Comparison of ENCODE assay signal across 8 mouse cellular contexts in the genomic region with DNA sequence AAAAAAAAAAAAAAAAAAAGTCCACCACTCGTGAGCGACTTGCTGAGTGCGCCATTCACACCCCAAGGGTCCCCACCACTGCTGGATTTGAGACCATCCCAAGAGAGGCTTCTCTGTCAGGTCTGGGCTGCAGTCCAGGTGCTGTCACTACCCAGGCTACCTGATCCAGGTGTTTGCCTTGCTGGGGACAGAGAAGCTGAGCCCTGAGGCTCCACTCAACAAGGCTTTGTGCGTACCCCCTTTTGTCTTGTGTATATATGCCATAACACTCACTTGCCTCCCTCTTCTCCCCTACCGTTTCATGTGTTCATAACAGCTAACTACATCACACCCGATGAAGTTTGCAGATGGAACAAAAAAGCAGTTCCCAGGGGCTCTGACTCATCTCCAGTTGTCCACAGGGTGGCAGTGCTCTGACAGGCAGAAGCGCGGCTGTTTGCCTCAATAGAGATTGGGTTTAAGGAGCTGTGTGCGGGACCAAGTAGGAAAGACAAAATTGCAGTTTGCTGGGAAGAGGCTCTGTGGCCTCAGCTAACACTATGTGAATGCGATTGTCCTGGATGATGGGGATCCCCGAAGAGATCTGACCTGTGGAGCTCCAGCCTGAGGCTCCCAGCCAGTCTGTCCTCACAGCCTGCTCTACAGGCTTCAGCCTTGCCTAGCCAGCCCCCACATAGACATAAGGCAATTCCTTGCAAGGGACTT. TPM values are rescaled to one million over a fixed set of nuclear protein-coding genes. Genes with fewer than 3 reads are reported as not detected.
DNase-seq lines count a peak whose midpoint lies in the region; ATAC-seq and TF ChIP-seq lines count a peak whose summit lies in the region.

No protein-coding gene starts in this region.

- TF ChIP-seq POLR2A in bone marrow macrophage, adult 2 months (IDR thresholded peaks at IDR 0.05; ENCODE audit: borderline replicate concordance, low read depth, low read length) = no peak

- peaks cover 21% of the 10 kb centered on the region for H3K36me3 ChIP-seq in forebrain, embryonic 13.5 days (ENCODE audit: poor library complexity, severe bottlenecking)
- H3K36me3 ChIP-seq in hindbrain, embryonic 10.5 days = peaks cover 26% of the 10 kb centered on the region

- no peak overlapping the region for H3K27ac ChIP-seq in bone marrow macrophage, adult 2 months (ENCODE audit: insufficient read depth, low read depth, low read length)
- H3K27ac ChIP-seq in forebrain, embryonic 13.5 days = no peak overlapping the region
- no peak overlapping the region for H3K27ac ChIP-seq in hindbrain, embryonic 10.5 days

- H3K4me1 ChIP-seq in bone marrow macrophage, adult 2 months (ENCODE audit: control insufficient read depth, insufficient read depth, low read length) = 0 out of 2 replicates have a peak, but pooled peaks cover 2% of the 10 kb centered on the region
- H3K4me1 ChIP-seq in forebrain, embryonic 13.5 days = peaks cover 9% of the 10 kb centered on the region; the same call in 1 of the 2 replicates
- peaks cover 8% of the 10 kb centered on the region; the same call in 1 of the 2 replicates for H3K4me1 ChIP-seq in hindbrain, embryonic 10.5 days (replicated peaks)

- no peaks in the 10 kb centered on the region for H3K27me3 ChIP-seq in forebrain, embryonic 13.5 days
- no peaks in the 10 kb centered on the region for H3K27me3 ChIP-seq in hindbrain, embryonic 10.5 days (ENCODE audit: insufficient read depth, poor library complexity, severe bottlenecking)

- ATAC-seq in forebrain, embryonic 13.5 days = peak; percentile 79

- no peak overlapping the region for H3K4me3 ChIP-seq in bone marrow macrophage, adult 2 months (ENCODE audit: insufficient read depth, low read length)
- no peak overlapping the region for H3K4me3 ChIP-seq in forebrain, embryonic 13.5 days
- no peak overlapping the region for H3K4me3 ChIP-seq in hindbrain, embryonic 10.5 days

- no peak overlapping the region for H3K9ac ChIP-seq in forebrain, embryonic 13.5 days

- H3K4me2 ChIP-seq in forebrain, embryonic 13.5 days = no peak overlapping the region

- no peaks in the 10 kb centered on the region for H3K9me3 ChIP-seq in forebrain, embryonic 13.5 days (replicated peaks)
- no peaks in the 10 kb centered on the region for H3K9me3 ChIP-seq in hindbrain, embryonic 10.5 days

- peak; percentile 40 for TF ChIP-seq CTCF in bone marrow macrophage, adult 2 months (IDR thresholded peaks at IDR 0.05; ENCODE audit: low read depth, low read length)

- peak; percentile 71 for DNase-seq in ES-CJ7 (ENCODE audit: low read depth, low spot score)
- peak; percentile 68 for DNase-seq in hindbrain, embryonic 10.5 days (ENCODE audit: low spot score)
- DNase-seq in layer of hippocampus, adult 9-11 months = peak; percentile 77
- DNase-seq in lung, postnatal 10 days = peak; percentile 80
- peak; percentile 32 for DNase-seq in retina, adult 2 months (ENCODE audit: low read depth, low spot score)
- peak; percentile 53 for DNase-seq in yolk sac, embryonic 10.5 days (ENCODE audit: low spot score)

- WGBS in forebrain, embryonic 13.5 days = 15% methylated on average over 9 of the region's 11 CpGs
- 20% methylated on average over 11 of the region's 11 CpGs for WGBS in hindbrain, embryonic 10.5 days

RNA-seq across cellular contexts. Expression of a gene that starts 12.7 kb away (rescaled TPM):
- 62.6 and 64.9 TPM in 2 replicates for polyA plus RNA-seq in bone marrow macrophage, adult 2 months (2012; ENCODE audit: insufficient read depth, insufficient read length, missing spikeins)
- polyA plus RNA-seq in forebrain, embryonic 13.5 days (2015; fragmentation: Nextera tagmentation; extraction: Ambion mirVana) = 32.4 and 37.0 TPM in 2 replicates
- 29.4 and 39.9 TPM in 2 replicates for polyA plus RNA-seq in hindbrain, embryonic 10.5 days (2016; fragmentation: Nextera tagmentation; extraction: Ambion mirVana)

RNA-seq across cellular contexts. Expression of a gene that starts 53.9 kb away (rescaled TPM):
- not detected in 2 replicates for polyA plus RNA-seq in bone marrow macrophage, adult 2 months (2012; ENCODE audit: insufficient read depth, insufficient read length, missing spikeins)
- not detected in 2 replicates for polyA plus RNA-seq in forebrain, embryonic 13.5 days (2015; fragmentation: Nextera tagmentation; extraction: Ambion mirVana)
- not detected in 2 replicates for polyA plus RNA-seq in hindbrain, embryonic 10.5 days (2016; fragmentation: Nextera tagmentation; extraction: Ambion mirVana)
